Mouse (Mus musculus): ENCODE measurements around the gene Relch. TPM values are rescaled to one million over a fixed set of nuclear protein-coding genes. Genes with fewer than 3 reads are reported as not detected.

The Relch gene
- polyA plus RNA-seq (2017; shearing (Covaris generic)) = 10 to 100 TPM; 38.6 to 43.3 TPM

GRCm38 (mm10) chr1:105663171-105663961, at the start of gene Relch, which contains the start of gene Pign:
Gene Relch (plus strand): TSS chr1:105663861.
Gene Pign (minus strand): TSS chr1:105663677.

GRCm38 (mm10) chr1:105780457-105781364, 117.0 kb downstream of the Relch start, which contains the start of gene Tnfrsf11a:
Gene Tnfrsf11a (plus strand): TSS chr1:105780718.

Other genes with a start within 250 kb of the Relch start
- 10 to 100 TPM; 14.4 to 22.3 TPM for gene Pign, start 184 bp upstream of the Relch start, polyA plus RNA-seq (2017; shearing (Covaris generic))
- gene Tnfrsf11a, start 116.9 kb downstream of the Relch start, polyA plus RNA-seq (2017; shearing (Covaris generic)) = under 1 TPM; 0.11 to 0.33 TPM